Mouse (Mus musculus) heart, embryonic 11.5 days (tissue): ENCODE results near the gene Mal. TPM values are rescaled to one million over a fixed set of nuclear protein-coding genes. Genes with fewer than 3 reads are reported as not detected.

Experiments used
- ATAC-seq: fragments of 200-750 bp; cut with Nextera tagmentation; replicated peaks from 2 replicates; pipeline ENCODE4 v1.8.0; 2017; ENCODE audit warnings: moderate library complexity; ENCODE audit not compliant: insufficient number of reproducible peaks, low FRiP score, low TSS enrichment
- H3K27ac ChIP-seq: fragments of 300-500 bp; sonication (generic); 2 replicates; pipeline ENCODE4 v1.5.1; 2014; ENCODE audit warnings: mild to moderate bottlenecking, low read depth, low read length
- H3K27me3 ChIP-seq: fragments of 300-500 bp; sonication (generic); 2 replicates; pipeline ENCODE4 v1.6.1; 2014; ENCODE audit warnings: mild to moderate bottlenecking, low read length, mixed read lengths; ENCODE audit not compliant: control insufficient read depth, insufficient read depth
- H3K36me3 ChIP-seq: fragments of 300-500 bp; sonication (generic); 2 replicates; pipeline ENCODE4 v1.6.1; 2014; ENCODE audit warnings: mild to moderate bottlenecking, low read length, moderate library complexity, mixed read lengths; ENCODE audit not compliant: control insufficient read depth, insufficient read depth
- H3K4me1 ChIP-seq: fragments of 300-500 bp; sonication (generic); 2 replicates; pipeline ENCODE4 v1.6.1; 2014; ENCODE audit warnings: low read length; ENCODE audit not compliant: control insufficient read depth, insufficient read depth
- H3K4me2 ChIP-seq: fragments of 300-500 bp; sonication (generic); 2 replicates; pipeline ENCODE4 v1.6.1; 2014; ENCODE audit warnings: mild to moderate bottlenecking, moderate library complexity
- H3K4me3 ChIP-seq: fragments of 300-500 bp; sonication (generic); 2 replicates; pipeline ENCODE4 v1.5.1; 2014; ENCODE audit warnings: low read depth, low read length
- H3K9ac ChIP-seq: fragments of 300-500 bp; sonication (generic); 2 replicates; pipeline ENCODE4 v1.6.1; 2014; ENCODE audit warnings: mild to moderate bottlenecking, low read depth, low read length, moderate library complexity
- H3K9me3 ChIP-seq: fragments of 300-500 bp; sonication (generic); replicated peaks from 2 replicates; pipeline ENCODE4 v1.6.1; 2016; ENCODE audit warnings: low read length; ENCODE audit not compliant: control insufficient read depth
- WGBS: fragments of 180-500 bp; shearing (Covaris S2); extraction: QIAGEN DNeasy Blood & Tissue Kit; methylation state at CpG from one replicate; pipeline ENCODE4 v1.1.7; 2014; ENCODE audit not compliant: insufficient replicate concordance; 5-methylcytosine and 5-hydroxymethylcytosine counted together
- polyA plus RNA-seq: library from polyadenylated mRNA; unstranded; fragments of >200 nt; fragmentation: Nextera tagmentation; extraction: Ambion mirVana; gene quantifications from 2 replicates; pipeline ENCODE4 v1.2.1, GENCODE M21; 2014

Gene Mal
- polyA plus RNA-seq, 1 experiment from 2014 or later = 1.2 TPM

DNA sequence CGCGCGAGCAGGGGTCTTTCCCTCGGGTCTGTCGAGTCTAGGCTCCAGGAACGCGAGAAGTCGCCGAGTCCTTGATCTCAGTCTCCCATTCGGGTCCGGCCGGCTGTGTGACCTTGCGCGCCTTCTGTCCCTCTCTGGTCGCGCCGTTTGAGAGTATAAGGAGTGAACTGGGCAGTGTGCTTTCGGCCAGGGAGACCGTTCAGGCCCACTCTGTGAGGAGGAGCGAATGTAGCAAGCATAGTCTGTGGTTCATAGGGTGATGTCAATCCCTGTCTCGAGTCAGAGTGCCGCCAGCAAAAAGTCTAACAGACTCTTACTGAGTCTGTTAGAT lies 69.0 kb downstream of the Mal start:
- peak overlapping the region; percentile 83 for H3K4me2 ChIP-seq
- peak overlapping the region; percentile 89 for H3K9ac ChIP-seq
- peaks cover 5% of the 10 kb centered on the region; the same call in 1 of the 2 replicates for H3K36me3 ChIP-seq
- WGBS = 0% methylated on average over 22 of the region's 22 CpGs
- H3K9me3 ChIP-seq = no peaks in the 10 kb centered on the region
- peaks cover 11% of the 10 kb centered on the region for H3K4me1 ChIP-seq
- H3K27ac ChIP-seq = peak overlapping the region; percentile 87
- no peaks in the 10 kb centered on the region for H3K27me3 ChIP-seq
- 0 out of 2 replicates have a peak, but pooled peaks have one; percentile 2 for ATAC-seq
- peak overlapping the region; percentile 80 for H3K4me3 ChIP-seq

DNA sequence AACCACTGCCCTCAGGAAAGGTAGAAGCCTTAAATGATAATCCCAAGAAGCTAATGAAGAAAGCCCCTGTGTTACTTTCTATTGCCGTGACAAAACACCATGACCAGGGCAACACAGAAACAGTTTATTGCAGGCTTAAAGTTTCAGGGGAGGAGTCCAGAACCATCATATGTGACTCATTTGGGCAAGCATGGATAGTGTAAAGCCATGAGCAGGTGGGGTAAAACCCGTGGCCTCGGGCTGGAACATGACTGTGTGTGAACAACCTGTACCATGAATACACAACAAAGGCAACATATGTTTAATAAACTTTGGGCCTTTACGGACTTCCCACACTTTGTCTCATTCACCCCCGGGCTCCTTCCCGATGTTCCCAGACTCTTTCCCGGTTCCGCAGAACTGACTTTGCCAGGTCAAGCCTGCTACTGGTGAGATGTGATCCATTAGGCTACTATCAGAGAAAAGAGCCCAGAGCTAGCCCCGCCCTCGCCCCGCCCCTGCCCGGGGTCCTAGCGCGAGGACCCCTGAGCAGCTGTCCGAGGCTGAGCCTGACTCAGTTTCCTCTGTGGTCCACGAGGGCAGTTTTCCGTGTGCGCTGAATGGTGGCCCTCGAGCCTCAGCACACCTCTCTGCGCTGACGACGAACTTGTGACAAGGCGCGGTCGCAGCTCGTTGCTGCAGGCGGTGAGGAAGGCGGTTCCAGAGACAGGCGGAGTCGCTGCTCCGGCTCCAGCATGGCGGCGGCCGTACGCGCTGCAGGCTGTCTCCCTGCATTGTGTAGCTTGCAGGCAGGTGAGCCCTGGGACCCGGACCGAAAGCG lies 69.6 kb downstream of the Mal start, which contains the start of the genes Zfp661 and Mrps5:
Zfp661 (minus strand) TSS at position 401 of the 820 bp plus-strand sequence.
Mrps5 (plus strand) TSS at position 529 of the 820 bp plus-strand sequence.
- Histone ChIP-seq H3K9me3 (no peaks in the 10 kb centered on the region), H3K4me3 (peak within 1 kb of the TSS; percentile 80), H3K27ac (peak within 1 kb of the TSS; percentile 87), H3K4me2 (peak within 1 kb of the TSS; percentile 83), H3K36me3 (peaks cover 5% of the 10 kb centered on the region; the same call in 1 of the 2 replicates), H3K9ac (peak within 1 kb of the TSS; percentile 89), H3K27me3 (no peaks in the 10 kb centered on the region), H3K4me1 (peaks cover 11% of the 10 kb centered on the region)
- ATAC-seq = peak; percentile 84
- WGBS = 4% methylated on average over 39 of the region's 39 CpGs

GRCm38 (mm10) chr2:127584436-127584858 lies 72.0 kb downstream of the Mal start:
- Histone ChIP-seq H3K4me3 (peak overlapping the region; percentile 71), H3K9me3 (no peaks in the 10 kb centered on the region), H3K27ac (no peak overlapping the region), H3K36me3 (no peaks in the 10 kb centered on the region), H3K27me3 (no peaks in the 10 kb centered on the region), H3K4me2 (peak overlapping the region; percentile 92), H3K4me1 (peaks cover 11% of the 10 kb centered on the region), H3K9ac (peak overlapping the region; percentile 79)
- peak; percentile 80 for ATAC-seq
- WGBS = under 1% methylated on average over 24 of the region's 24 CpGs

Other genes starting within 250 kb of the Mal start
- gene Gpat2, start 231.5 kb downstream of the Mal start, polyA plus RNA-seq = 0.30 and 0.34 TPM in 2 replicates
- gene Fahd2a, start 212.1 kb downstream of the Mal start, polyA plus RNA-seq = 30.3 and 30.6 TPM in 2 replicates
- gene Kcnip3, start 134.6 kb downstream of the Mal start, polyA plus RNA-seq = 2.0 and 2.3 TPM in 2 replicates
- gene Prom2, start 115.2 kb downstream of the Mal start, polyA plus RNA-seq = 0.39 TPM in 1 of 2 replicates, not detected in the other
- gene Zfp661, start 69.6 kb downstream of the Mal start, polyA plus RNA-seq = 3.1 and 4.0 TPM in 2 replicates
- 132 and 154 TPM in 2 replicates for gene Mrps5, start 69.5 kb downstream of the Mal start, polyA plus RNA-seq
- gene Mall, start 73.2 kb upstream of the Mal start, polyA plus RNA-seq = 2.5 and 3.8 TPM in 2 replicates
- gene Nphp1, start 132.2 kb upstream of the Mal start, polyA plus RNA-seq = 12.1 and 15.4 TPM in 2 replicates
- gene Mtln, start 135.8 kb upstream of the Mal start, polyA plus RNA-seq = 37.9 and 40.3 TPM in 2 replicates
- 19.2 and 24.7 TPM in 2 replicates for gene Bub1, start 175.2 kb upstream of the Mal start, polyA plus RNA-seq
- gene Acoxl, start 182.2 kb upstream of the Mal start, polyA plus RNA-seq = 0.11 and 0.21 TPM in 2 replicates